Mouse (Mus musculus) kidney, adult 2 months (tissue): ENCODE measurements around the gene Znrf4.

ENCODE experiments used
- CTCF ChIP-seq: fragments of 200-500 bp; conservative IDR thresholded peaks from 2 replicates; pipeline ENCODE4 v1.5.1; 2011; ENCODE audit warnings: low read depth, mild to moderate bottlenecking, control low read depth, low read length, moderate library complexity, mixed read lengths; ENCODE audit not compliant: insufficient read depth, insufficient read length
- POLR2A ChIP-seq: fragments of 200-500 bp; IDR thresholded peaks from one replicate; pipeline ENCODE4 v1.6.1; 2011; ENCODE audit warnings: low read depth, low read length, control low read depth

DNA sequence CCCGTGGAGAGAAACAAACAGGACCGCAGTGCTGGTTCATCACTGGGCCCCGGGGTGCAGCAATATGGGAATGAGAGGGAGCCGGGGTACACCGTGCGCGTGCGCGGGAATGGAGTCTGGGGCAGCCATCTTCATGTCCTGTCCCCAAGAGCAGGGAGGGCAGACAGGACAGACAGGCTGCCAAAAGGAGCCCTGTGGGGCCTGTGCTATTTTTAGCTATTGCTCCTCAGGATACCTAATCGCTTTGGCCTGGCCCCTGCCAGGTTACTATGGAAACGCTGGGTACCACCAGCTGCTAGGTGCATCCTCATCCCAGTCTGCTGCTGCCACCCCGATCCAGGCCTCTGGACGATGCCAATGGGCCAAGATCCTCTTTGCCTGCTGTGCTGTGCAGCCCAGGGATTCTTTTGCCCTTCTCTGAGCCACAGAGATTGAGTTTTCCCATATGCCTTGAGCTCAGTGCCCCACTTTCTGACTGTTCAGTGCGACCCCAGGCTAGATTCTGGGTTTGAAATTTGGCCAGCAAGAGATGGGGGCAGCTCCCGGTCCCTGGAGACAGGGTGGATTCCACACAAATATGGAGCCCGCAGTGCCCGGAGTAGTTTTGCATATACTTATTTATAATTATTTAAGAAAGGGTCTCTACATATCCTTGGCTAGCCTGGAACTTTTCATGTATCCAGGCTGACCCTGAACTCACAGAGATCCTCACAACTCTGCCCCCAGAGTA, 35.0 kb upstream of the Znrf4 start:
- TF ChIP-seq CTCF, result no peak
- no peak for TF ChIP-seq POLR2A
